Mouse (Mus musculus) hindbrain, embryonic 15.5 days (tissue): ENCODE measurements around the gene Prkacb. TPM values are rescaled to one million over a fixed set of nuclear protein-coding genes. Genes with fewer than 3 reads are reported as not detected.
"Not testable (repeated sequence)": the region's sequence is repeated elsewhere in the genome, so short reads cannot be mapped to it uniquely, and the experiment has no call there.

Experiments
- ATAC-seq: fragments of 200-750 bp; cut with Nextera tagmentation; 2 replicates; pipeline ENCODE4 v1.8.0; 2017; ENCODE audit warnings: low read depth, moderate number of reproducible peaks, moderate TSS enrichment; ENCODE audit not compliant: low FRiP score
- H3K27ac ChIP-seq: fragments of 300-500 bp; sonication (generic); replicated peaks from 2 replicates; pipeline ENCODE4 v1.5.1; 2015; ENCODE audit warnings: mild to moderate bottlenecking, inconsistent platforms
- H3K27me3 ChIP-seq: fragments of 300-500 bp; sonication (generic); 2 replicates; pipeline ENCODE4 v1.6.1; 2015; ENCODE audit warnings: control low read depth, inconsistent platforms
- H3K36me3 ChIP-seq: fragments of 300-500 bp; sonication (generic); 2 replicates; pipeline ENCODE4 v1.6.1; 2015; ENCODE audit warnings: control low read depth, inconsistent platforms
- H3K4me1 ChIP-seq: fragments of 300-500 bp; sonication (generic); replicated peaks from 2 replicates; pipeline ENCODE4 v1.6.1; 2015; ENCODE audit warnings: control low read depth, inconsistent platforms
- H3K4me2 ChIP-seq: fragments of 300-500 bp; sonication (generic); 2 replicates; pipeline ENCODE4 v1.6.1; 2015; ENCODE audit warnings: moderate library complexity, mild to moderate bottlenecking, inconsistent platforms
- H3K4me3 ChIP-seq: fragments of 300-500 bp; sonication (generic); 2 replicates; pipeline ENCODE4 v1.5.1; 2015; ENCODE audit warnings: mild to moderate bottlenecking, inconsistent platforms
- H3K9ac ChIP-seq: fragments of 300-500 bp; sonication (generic); 2 replicates; pipeline ENCODE4 v1.6.1; 2015; ENCODE audit warnings: inconsistent platforms
- H3K9me3 ChIP-seq: fragments of 300-500 bp; sonication (generic); 2 replicates; pipeline ENCODE4 v1.6.1; 2016; ENCODE audit warnings: control low read depth, inconsistent platforms
- WGBS: fragments of 180-500 bp; shearing (Covaris S2); methylation state at CpG from one replicate; pipeline ENCODE4 v1.1.7; 2015; 5-methylcytosine and 5-hydroxymethylcytosine counted together
- polyA plus RNA-seq: library from polyadenylated mRNA; unstranded; fragments of >200 nt; fragmentation: Nextera tagmentation; extraction: Ambion mirVana; gene quantifications from 2 replicates; pipeline ENCODE4 v1.2.1, GENCODE M21; 2015

Gene Prkacb
- polyA plus RNA-seq, 1 experiment from 2014 or later = 186 TPM

DNA sequence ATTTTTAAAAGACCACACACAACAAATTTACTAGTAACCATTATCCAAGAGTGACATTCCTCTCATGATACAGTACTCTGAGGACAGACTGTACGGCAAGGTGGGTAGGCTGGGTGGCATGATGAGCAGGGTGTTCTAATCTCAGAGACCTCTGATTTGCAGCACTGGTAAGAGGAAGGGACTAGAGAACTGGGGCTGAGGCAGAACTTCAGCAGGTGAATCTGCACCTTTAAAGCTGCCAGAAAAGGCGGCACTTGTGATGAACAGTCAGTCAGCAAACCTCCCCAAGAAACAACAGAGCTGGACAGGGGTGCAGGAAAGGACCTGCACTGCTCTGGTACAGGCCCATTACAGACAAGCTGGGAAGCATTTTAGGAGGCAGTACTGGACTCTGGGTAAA lies 41.9 kb downstream of the Prkacb start:
- Histone ChIP-seq H3K27me3 (no peaks in the 10 kb centered on the region), H3K9ac (peak overlapping the region; percentile 37), H3K36me3 (no peaks in the 10 kb centered on the region), H3K4me3 (peak overlapping the region; percentile 51), H3K4me2 (peak overlapping the region; percentile 58), H3K9me3 (no peaks in the 10 kb centered on the region), H3K4me1 (peaks cover 43% of the 10 kb centered on the region), H3K27ac (peak overlapping the region; percentile 93)
- peak; percentile 40; the same call in 1 of the 2 replicates for ATAC-seq
- 46% methylated on average over 2 of the region's 2 CpGs for WGBS

- peak; percentile 83 for ATAC-seq
- peak overlapping the region; percentile 62 for H3K9ac ChIP-seq
- H3K27ac ChIP-seq = peak overlapping the region; percentile 93
- no peaks in the 10 kb centered on the region for H3K9me3 ChIP-seq
- WGBS = 6% methylated on average over 17 of the region's 17 CpGs
- peaks cover 43% of the 10 kb centered on the region for H3K4me1 ChIP-seq
- no peaks in the 10 kb centered on the region for H3K27me3 ChIP-seq
- H3K4me2 ChIP-seq = peak overlapping the region; percentile 58
- H3K4me3 ChIP-seq = peak overlapping the region; percentile 51
- H3K36me3 ChIP-seq = no peaks in the 10 kb centered on the region
Observed at GRCm38 (mm10) chr3:146769940-146770659, 42.7 kb downstream of the Prkacb start.

DNA sequence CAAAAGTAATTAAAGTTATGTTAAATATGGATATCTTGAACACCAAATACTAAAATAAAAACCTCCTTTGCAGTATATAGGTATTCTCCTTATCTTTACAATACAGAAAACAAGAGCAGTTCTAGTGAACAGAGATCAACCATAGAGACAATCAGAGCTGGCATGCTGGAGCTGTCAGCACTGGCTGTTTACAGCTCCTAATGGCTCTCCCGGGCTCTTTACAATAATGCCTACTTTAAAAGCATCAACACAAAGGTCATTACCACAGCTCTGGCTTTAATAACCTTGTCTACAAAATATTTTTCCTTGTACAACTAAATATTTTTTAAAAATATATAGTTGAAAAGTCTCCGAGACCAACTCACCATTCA lies 43.2 kb downstream of the Prkacb start:
- WGBS = 5% methylated on average over 2 of the region's 2 CpGs
- ATAC-seq = no peak
- Histone ChIP-seq H3K27me3 (no peaks in the 10 kb centered on the region), H3K9ac (peak overlapping the region; percentile 62), H3K9me3 (no peaks in the 10 kb centered on the region), H3K36me3 (no peaks in the 10 kb centered on the region), H3K4me1 (peaks cover 43% of the 10 kb centered on the region), H3K27ac (peak overlapping the region; percentile 93), H3K4me3 (peak overlapping the region; percentile 51), H3K4me2 (peak overlapping the region; percentile 58)

GRCm38 (mm10) chr3:146768921-146769320 lies 43.9 kb downstream of the Prkacb start:
- Histone ChIP-seq H3K9me3 (no peaks in the 10 kb centered on the region), H3K4me2 (peak overlapping the region; percentile 52), H3K9ac (peak overlapping the region; percentile 51), H3K27me3 (no peaks in the 10 kb centered on the region), H3K36me3 (no peaks in the 10 kb centered on the region), H3K4me3 (peak overlapping the region; percentile 46), H3K27ac (peak overlapping the region; percentile 81), H3K4me1 (peaks cover 43% of the 10 kb centered on the region)
- ATAC-seq = peak; percentile 60
- 33% methylated on average over 3 of the region's 3 CpGs for WGBS

- Histone ChIP-seq H3K4me2 (peak overlapping the region; percentile 52), H3K9me3 (no peaks in the 10 kb centered on the region), H3K36me3 (no peaks in the 10 kb centered on the region), H3K27ac (peak overlapping the region; percentile 81), H3K4me3 (peak overlapping the region; percentile 46), H3K27me3 (no peaks in the 10 kb centered on the region), H3K9ac (peak overlapping the region; percentile 51), H3K4me1 (peaks cover 43% of the 10 kb centered on the region)
- no peak for ATAC-seq
- WGBS = 61% methylated on average over 5 of the region's 5 CpGs
Observed at GRCm38 (mm10) chr3:146768360-146768759, 44.4 kb downstream of the Prkacb start.

GRCm38 (mm10) chr3:146766701-146767181 lies 46.0 kb downstream of the Prkacb start:
- Histone ChIP-seq H3K27ac (no peak overlapping the region), H3K4me2 (peak overlapping the region; percentile 52), H3K27me3 (no peaks in the 10 kb centered on the region), H3K36me3 (no peaks in the 10 kb centered on the region), H3K4me3 (no peak overlapping the region), H3K4me1 (peaks cover 43% of the 10 kb centered on the region), H3K9me3 (no peaks in the 10 kb centered on the region), H3K9ac (no peak overlapping the region)
- ATAC-seq = no peak
- WGBS = 59% methylated on average over 8 of the region's 8 CpGs

DNA sequence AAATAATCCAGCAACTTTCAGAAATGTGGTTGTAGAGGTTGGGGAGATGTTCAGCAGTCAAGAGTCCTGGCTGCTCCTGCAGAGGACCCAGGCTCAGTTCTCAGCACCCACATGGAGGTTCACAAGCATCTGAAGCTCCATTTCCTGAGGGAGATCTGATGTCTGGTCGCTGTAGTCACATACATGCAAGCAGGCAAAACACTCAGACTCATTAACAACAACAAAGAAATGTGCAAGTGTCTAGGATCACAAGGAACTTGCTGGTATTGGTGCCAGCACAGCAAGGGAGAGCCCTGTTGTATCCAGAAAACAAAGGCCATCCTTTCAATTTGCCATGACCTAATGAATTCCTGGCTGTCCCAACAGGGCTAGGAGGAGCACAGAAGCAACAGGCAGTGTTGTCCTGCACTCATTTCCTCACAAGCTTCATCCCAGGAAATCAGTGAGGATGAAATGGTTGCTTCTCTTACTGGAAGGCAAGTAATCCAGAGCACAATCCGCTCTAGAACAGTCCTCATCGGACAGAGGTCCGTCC lies 46.7 kb downstream of the Prkacb start:
- Histone ChIP-seq H3K9ac (no peak overlapping the region), H3K4me2 (peak overlapping the region; percentile 52; the same call in 1 of the 2 replicates), H3K9me3 (no peaks in the 10 kb centered on the region), H3K4me3 (no peak overlapping the region), H3K4me1 (peaks cover 39% of the 10 kb centered on the region), H3K27ac (no peak overlapping the region), H3K27me3 (no peaks in the 10 kb centered on the region), H3K36me3 (no peaks in the 10 kb centered on the region)
- WGBS = 86% methylated on average over 4 of the region's 4 CpGs
- no peak for ATAC-seq

GRCm38 (mm10) chr3:146764871-146765529 lies 47.8 kb downstream of the Prkacb start:
- Histone ChIP-seq H3K4me3 (no peak overlapping the region), H3K4me2 (no peak overlapping the region), H3K9ac (no peak overlapping the region), H3K36me3 (no peaks in the 10 kb centered on the region), H3K27me3 (no peaks in the 10 kb centered on the region), H3K9me3 (no peaks in the 10 kb centered on the region), H3K4me1 (peaks cover 29% of the 10 kb centered on the region), H3K27ac (no peak overlapping the region)
- no peak for ATAC-seq
- WGBS = 89% methylated on average over 3 of the region's 3 CpGs

- not testable (repeated sequence) for H3K36me3 ChIP-seq, H3K9ac ChIP-seq, ATAC-seq, H3K4me3 ChIP-seq, H3K4me2 ChIP-seq, H3K27ac ChIP-seq, H3K9me3 ChIP-seq, H3K27me3 ChIP-seq
- H3K4me1 ChIP-seq = peaks cover 21% of the 10 kb centered on the region
- WGBS = 95% methylated on average over 2 of the region's 2 CpGs
Observed at GRCm38 (mm10) chr3:146763054-146763453, 49.7 kb downstream of the Prkacb start.

DNA sequence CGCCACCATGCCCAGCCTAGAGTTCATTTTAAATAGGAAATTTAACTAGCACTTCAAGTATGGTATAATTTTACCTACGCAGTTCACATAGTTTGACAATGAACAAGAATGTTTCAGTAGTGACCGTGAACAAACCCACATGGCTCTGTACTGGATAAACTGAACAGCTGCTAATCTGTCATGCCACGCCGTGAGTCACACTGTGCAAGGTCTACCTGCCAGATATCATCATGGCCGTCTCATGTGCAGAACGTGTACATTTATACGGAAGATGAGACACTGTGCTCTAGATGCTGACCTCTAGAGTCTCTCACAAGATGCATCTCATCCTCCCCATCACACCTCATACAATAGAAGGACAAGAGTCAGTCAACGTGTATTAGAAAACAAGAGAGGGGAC lies 51.5 kb downstream of the Prkacb start:
- 92% methylated on average over 9 of the region's 9 CpGs for WGBS
- H3K9me3 ChIP-seq = no peaks in the 10 kb centered on the region

GRCm38 (mm10) chr3:146757970-146758960 lies 54.5 kb downstream of the Prkacb start:
- ATAC-seq = 0 out of 2 replicates have a peak, but pooled peaks have one; percentile 15
- Histone ChIP-seq H3K27me3 (no peaks in the 10 kb centered on the region), H3K9ac (no peak overlapping the region), H3K9me3 (no peaks in the 10 kb centered on the region), H3K36me3 (peaks cover 15% of the 10 kb centered on the region), H3K4me1 (no peaks in the 10 kb centered on the region; the same call in 1 of the 2 replicates), H3K4me2 (no peak overlapping the region), H3K4me3 (no peak overlapping the region), H3K27ac (no peak overlapping the region)
- WGBS = 69% methylated on average over 6 of the region's 6 CpGs

More for the DNA sequence above, 51.5 kb downstream of the Prkacb start:
- H3K36me3 ChIP-seq = no peaks in the 10 kb centered on the region
- no peak for ATAC-seq
- peaks cover 3% of the 10 kb centered on the region for H3K4me1 ChIP-seq
- no peak overlapping the region for H3K4me3 ChIP-seq
- no peaks in the 10 kb centered on the region for H3K27me3 ChIP-seq
- no peak overlapping the region for H3K9ac ChIP-seq
- no peak overlapping the region for H3K27ac ChIP-seq
- no peak overlapping the region for H3K4me2 ChIP-seq
